Mouse (Mus musculus) retina, adult 2 months (tissue): ENCODE measurements at regions not wholly inside any gene's neighbourhood (a gene's known extent, or its start where the extent isn't known, plus 50 kb on each side); places are given as distances from the start of the nearest gene placed in this dataset.
A peak's percentile ranks its signal among the peaks of the same experiment; 100 is the strongest.

Experiments
- DNase-seq: peaks from one replicate; pipeline ENCODE4 v3.0.0-alpha.2; 2012; ENCODE audit warnings: low read depth, low spot score

DNA sequence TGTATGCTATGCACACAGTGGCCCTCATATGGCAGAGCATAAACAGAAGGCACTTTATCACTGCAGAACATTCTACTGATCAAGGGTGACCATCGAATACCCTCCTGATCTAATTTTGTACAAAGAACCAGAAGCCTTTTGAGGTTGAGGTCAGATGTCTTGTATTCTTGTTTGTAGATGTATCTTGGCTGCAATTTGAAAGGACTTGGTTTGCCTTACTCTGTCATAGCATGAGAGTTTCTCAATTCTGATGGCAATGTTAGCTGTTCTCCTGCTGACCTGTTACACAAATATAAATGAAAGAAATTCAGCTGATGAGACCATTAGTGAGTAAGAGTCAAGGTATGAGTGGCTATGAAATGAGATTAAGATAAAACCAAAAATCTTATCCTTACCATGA lies 199.1 kb upstream of the Aldoart1 start:
- no peak for DNase-seq

- no peak for DNase-seq
Measured at GRCm38 (mm10) chr4:73047804-73048203, 195.4 kb upstream of the Aldoart1 start.

- DNase-seq: no peak
Measured at GRCm38 (mm10) chr4:73044356-73044755, 191.9 kb upstream of the Aldoart1 start.

DNA sequence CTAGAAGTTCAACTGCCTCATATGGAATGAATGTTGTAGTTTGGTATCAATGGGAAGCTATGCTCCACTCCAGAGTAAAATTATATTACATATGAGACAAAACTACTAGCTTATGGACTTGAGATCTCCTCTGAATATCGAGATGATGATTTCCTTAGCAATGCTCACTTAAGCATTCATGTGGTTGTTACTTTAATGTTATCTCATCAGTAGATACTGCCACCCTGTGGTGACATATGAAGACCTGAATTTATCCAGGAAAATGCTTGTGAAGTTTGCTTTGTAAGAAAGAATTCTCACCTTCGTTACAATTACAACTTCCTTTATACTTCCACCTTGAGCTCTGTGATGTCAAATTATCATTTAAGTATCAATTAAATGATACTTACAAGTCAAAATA lies 190.2 kb upstream of the Aldoart1 start:
- DNase-seq: peak; percentile 2

- DNase-seq: no peak
Measured at GRCm38 (mm10) chr4:73041486-73041885, 189.1 kb upstream of the Aldoart1 start.

DNA sequence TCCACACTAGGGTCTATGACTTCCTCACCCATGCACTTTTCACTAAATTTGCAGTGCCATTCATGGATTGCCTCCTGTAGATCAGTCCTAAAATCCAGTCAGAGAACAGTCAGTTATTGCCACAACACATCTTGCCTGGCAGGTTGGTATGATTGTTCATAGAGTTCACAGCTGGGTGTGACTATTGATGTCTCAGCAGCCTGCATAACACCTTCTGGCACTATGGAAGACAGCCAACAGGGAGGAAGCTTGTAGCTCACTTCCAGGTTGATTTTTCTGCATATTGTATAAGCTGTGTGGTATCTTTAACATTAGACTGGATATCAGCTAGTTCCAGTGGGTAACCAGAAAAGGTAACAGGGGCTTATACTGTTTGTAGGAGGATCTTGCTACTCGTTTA lies 145.3 kb upstream of the Aldoart1 start:
- no peak for DNase-seq

GRCm38 (mm10) chr4:72996102-72996501 lies 143.7 kb upstream of the Aldoart1 start:
- DNase-seq: no peak

DNA sequence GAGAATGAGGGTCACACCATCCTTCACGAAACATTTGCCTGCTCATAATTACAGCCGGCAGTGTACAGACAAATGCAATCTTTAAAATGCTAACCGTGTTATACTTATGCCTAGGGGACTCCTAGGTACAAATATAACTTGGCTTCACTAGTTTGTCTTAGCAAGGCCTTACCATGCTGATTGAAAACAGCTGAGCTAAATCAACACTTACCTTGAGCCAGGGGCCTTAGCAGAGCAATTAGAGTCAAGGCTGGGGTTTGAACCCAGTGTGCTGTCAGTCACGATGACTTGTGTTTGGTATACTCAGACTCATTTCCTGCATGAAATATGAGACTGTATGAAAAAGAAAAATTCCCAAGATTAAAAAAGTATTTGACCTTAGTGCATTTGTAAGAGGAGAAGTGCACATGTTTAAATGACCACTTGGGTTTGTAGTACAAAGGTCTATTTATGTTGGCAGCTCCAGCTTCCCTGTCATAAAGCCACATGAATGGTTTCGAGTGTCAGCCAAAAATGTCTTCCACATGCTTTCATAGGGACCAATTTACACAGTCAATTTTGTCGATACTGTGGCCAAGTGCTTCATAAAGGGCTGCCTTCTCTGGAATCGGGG lies 94.0 kb upstream of the Aldoart1 start:
- DNase-seq: no peak

- no peak for DNase-seq
Measured at GRCm38 (mm10) chr4:72923396-72923795, 71.0 kb upstream of the Aldoart1 start.

DNA sequence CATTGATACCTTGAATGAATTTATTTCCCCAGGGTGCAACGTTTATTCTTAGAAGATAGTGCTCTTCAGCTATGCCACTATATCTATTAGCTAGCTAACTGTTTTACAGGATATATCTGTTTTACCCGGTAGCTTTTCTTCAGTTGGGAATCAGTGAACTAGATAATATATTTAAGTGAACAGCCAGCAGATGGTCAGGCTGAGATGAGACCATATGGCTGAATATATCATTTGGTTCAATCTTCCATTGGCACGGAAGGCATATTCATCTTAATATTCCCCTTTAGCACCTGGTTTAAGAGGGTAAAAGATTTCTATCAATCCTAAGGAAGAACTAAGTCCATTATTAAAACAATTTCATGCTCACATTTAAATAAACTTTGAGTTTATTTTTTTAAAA lies 62.6 kb upstream of the Aldoart1 start:
- DNase-seq: no peak
